Mouse (Mus musculus) bone marrow macrophage, adult 2 months (primary cell): ENCODE measurements around the gene Pllp. TPM values are rescaled to one million over a fixed set of nuclear protein-coding genes. Genes with fewer than 3 reads are reported as not detected.

ENCODE experiments used
- H3K27ac ChIP-seq: 2 replicates; pipeline ENCODE4 v1.5.1; 2012; ENCODE audit warnings: low read depth, low read length; ENCODE audit not compliant: insufficient read depth
- H3K4me1 ChIP-seq: 2 replicates; pipeline ENCODE4 v1.6.1; 2012; ENCODE audit warnings: low read length; ENCODE audit not compliant: control insufficient read depth, insufficient read depth
- H3K4me3 ChIP-seq: 2 replicates; pipeline ENCODE4 v1.5.1; 2012; ENCODE audit warnings: mild to moderate bottlenecking, low read length, moderate library complexity; ENCODE audit not compliant: insufficient read depth
- CTCF ChIP-seq: IDR thresholded peaks from 2 replicates; pipeline ENCODE4 v1.5.1; 2012; ENCODE audit warnings: low read depth, mild to moderate bottlenecking, low read length, moderate library complexity
- POLR2A ChIP-seq: IDR thresholded peaks from 2 replicates; pipeline ENCODE4 v1.6.1; 2012; ENCODE audit warnings: mild to moderate bottlenecking, low read depth, low read length, borderline replicate concordance
- polyA plus RNA-seq: library from polyadenylated mRNA; stranded (reverse); fragments of >200 nt; gene quantifications from 2 replicates; pipeline ENCODE4 v1.2.4, GENCODE M21; 2012; ENCODE audit not compliant: missing spikeins, insufficient read depth, insufficient read length

Pllp gene
- polyA plus RNA-seq, 1 experiment: not detected

- peaks cover 5% of the 10 kb centered on the region; the same call in 1 of the 2 replicates for H3K4me1 ChIP-seq
- no peak overlapping the region for H3K27ac ChIP-seq
- H3K4me3 ChIP-seq: no peak overlapping the region
- TF ChIP-seq CTCF: no peak
- no peak for TF ChIP-seq POLR2A
Measured at GRCm38 (mm10) chr8:94664722-94665121, 31.4 kb downstream of the Pllp start.

- no peak overlapping the region for H3K4me3 ChIP-seq
- no peaks in the 10 kb centered on the region for H3K4me1 ChIP-seq
- H3K27ac ChIP-seq: no peak overlapping the region
- no peak for TF ChIP-seq CTCF
- no peak for TF ChIP-seq POLR2A
Measured at GRCm38 (mm10) chr8:94660418-94660817, 35.7 kb downstream of the Pllp start.

GRCm38 (mm10) chr8:94658031-94658430, 38.0 kb downstream of the Pllp start:
- Histone ChIP-seq H3K27ac (no peak overlapping the region), H3K4me3 (no peak overlapping the region), H3K4me1 (no peaks in the 10 kb centered on the region)
- TF ChIP-seq CTCF (no peak), POLR2A (no peak)

- H3K27ac ChIP-seq: no peak overlapping the region
- H3K4me1 ChIP-seq: no peaks in the 10 kb centered on the region
- TF ChIP-seq POLR2A (no peak), CTCF (no peak)
- H3K4me3 ChIP-seq: no peak overlapping the region
Measured at GRCm38 (mm10) chr8:94654994-94655393, 41.1 kb downstream of the Pllp start.

GRCm38 (mm10) chr8:94652951-94653350, 43.1 kb downstream of the Pllp start:
- TF ChIP-seq POLR2A (no peak), CTCF (no peak)
- H3K4me1 ChIP-seq: peaks cover under 1% of the 10 kb centered on the region; the same call in 1 of the 2 replicates

GRCm38 (mm10) chr8:94649496-94649895, 46.6 kb downstream of the Pllp start:
- no peak overlapping the region for H3K27ac ChIP-seq
- peaks cover 2% of the 10 kb centered on the region; the same call in 1 of the 2 replicates for H3K4me1 ChIP-seq
- TF ChIP-seq POLR2A (no peak), CTCF (no peak)
- H3K4me3 ChIP-seq: no peak overlapping the region

More at GRCm38 (mm10) chr8:94652951-94653350, 43.1 kb downstream of the Pllp start:
- Histone ChIP-seq H3K27ac (no peak overlapping the region), H3K4me3 (no peak overlapping the region)

GRCm38 (mm10) chr8:94646165-94646564, 49.9 kb downstream of the Pllp start:
- no peak overlapping the region for H3K27ac ChIP-seq
- TF ChIP-seq POLR2A (no peak), CTCF (no peak)
- H3K4me3 ChIP-seq: no peak overlapping the region
- H3K4me1 ChIP-seq: peaks cover 2% of the 10 kb centered on the region; the same call in 1 of the 2 replicates

GRCm38 (mm10) chr8:94645202-94645601, 50.9 kb downstream of the Pllp start:
- no peak overlapping the region for H3K4me3 ChIP-seq
- no peak for TF ChIP-seq CTCF
- TF ChIP-seq POLR2A: no peak
- H3K4me1 ChIP-seq: peaks cover 2% of the 10 kb centered on the region; the same call in 1 of the 2 replicates
- no peak overlapping the region for H3K27ac ChIP-seq

GRCm38 (mm10) chr8:94641938-94642337, 54.1 kb downstream of the Pllp start:
- TF ChIP-seq POLR2A (no peak), CTCF (no peak)
- H3K4me1 ChIP-seq: no peaks in the 10 kb centered on the region
- no peak overlapping the region for H3K4me3 ChIP-seq
- H3K27ac ChIP-seq: no peak overlapping the region

GRCm38 (mm10) chr8:94641183-94641582, 54.9 kb downstream of the Pllp start:
- Histone ChIP-seq H3K4me3 (no peak overlapping the region), H3K4me1 (no peaks in the 10 kb centered on the region), H3K27ac (no peak overlapping the region)
- TF ChIP-seq CTCF (no peak), POLR2A (no peak)

- H3K4me3 ChIP-seq: no peak overlapping the region
- no peak for TF ChIP-seq CTCF
- no peak for TF ChIP-seq POLR2A
- H3K27ac ChIP-seq: no peak overlapping the region
- peaks cover 8% of the 10 kb centered on the region for H3K4me1 ChIP-seq
Measured at GRCm38 (mm10) chr8:94634211-94634610, 61.9 kb downstream of the Pllp start.
